Mouse (Mus musculus) liver, embryonic 14.5 days (tissue): ENCODE results near the gene Pxmp2.

ENCODE experiments used
- CTCF ChIP-seq: IDR thresholded peaks from 2 replicates; pipeline ENCODE4 v1.5.1; 2016; ENCODE audit warnings: antibody characterized with exemption, low read depth, control low read depth
- EP300 ChIP-seq: IDR thresholded peaks from 2 replicates; pipeline ENCODE4 v1.6.1; 2016; ENCODE audit warnings: antibody characterized with exemption, low read depth

GRCm38 (mm10) chr5:110274147-110274546 is 11.8 kb downstream of the Pxmp2 start:
- TF ChIP-seq CTCF (no peak), EP300 (peak; percentile 42; the same call in 1 of the 2 replicates)
